Mouse (Mus musculus) E14TG2a.4 (cell line): ENCODE measurements around the gene Scap.

ENCODE experiments used
- CTCF ChIP-seq: conservative IDR thresholded peaks from 2 replicates; pipeline ENCODE4 v1.5.1; 2014; ENCODE audit warnings: low read length
- NANOG ChIP-seq: IDR thresholded peaks from 2 replicates; pipeline ENCODE4 v1.6.1; 2014; ENCODE audit warnings: borderline replicate concordance, low read length, mixed read lengths

GRCm38 (mm10) chr9:110304969-110305651 is 28.0 kb upstream of the Scap start, which contains the start of gene Elp6:
- TF ChIP-seq CTCF (no peak), NANOG (no peak)
